Mouse (Mus musculus) kidney, embryonic 15.5 days (tissue): ENCODE results near the gene Lyg2. TPM values are rescaled to one million over a fixed set of nuclear protein-coding genes. Genes with fewer than 3 reads are reported as not detected.

Experiments used
- ATAC-seq: fragments of 200-750 bp; cut with Nextera tagmentation; replicated peaks from 2 replicates; pipeline ENCODE4 v1.8.0; 2017; ENCODE audit warnings: moderate TSS enrichment; ENCODE audit not compliant: low FRiP score
- H3K27ac ChIP-seq: fragments of 300-500 bp; sonication (generic); 2 replicates; pipeline ENCODE4 v1.5.1; 2015; ENCODE audit warnings: mild to moderate bottlenecking, inconsistent platforms
- H3K27me3 ChIP-seq: fragments of 300-500 bp; sonication (generic); 2 replicates; pipeline ENCODE4 v1.6.1; 2015; ENCODE audit warnings: inconsistent platforms
- H3K36me3 ChIP-seq: fragments of 300-500 bp; sonication (generic); 2 replicates; pipeline ENCODE4 v1.6.1; 2015; ENCODE audit warnings: inconsistent platforms
- H3K4me1 ChIP-seq: fragments of 300-500 bp; sonication (generic); 2 replicates; pipeline ENCODE4 v1.6.1; 2015; ENCODE audit warnings: inconsistent platforms
- H3K4me2 ChIP-seq: fragments of 300-500 bp; sonication (generic); 2 replicates; pipeline ENCODE4 v1.6.1; 2015; ENCODE audit warnings: moderate library complexity, mild to moderate bottlenecking, inconsistent platforms
- H3K4me3 ChIP-seq: fragments of 300-500 bp; sonication (generic); replicated peaks from 2 replicates; pipeline ENCODE4 v1.5.1; 2015; ENCODE audit warnings: mild to moderate bottlenecking, inconsistent platforms
- H3K9ac ChIP-seq: fragments of 300-500 bp; sonication (generic); 2 replicates; pipeline ENCODE4 v1.6.1; 2015; ENCODE audit warnings: mild to moderate bottlenecking, inconsistent platforms
- H3K9me3 ChIP-seq: fragments of 300-500 bp; sonication (generic); replicated peaks from 2 replicates; pipeline ENCODE4 v1.6.1; 2016; ENCODE audit warnings: inconsistent platforms
- WGBS: fragments of 180-500 bp; shearing (Covaris S2); methylation state at CpG from one replicate; pipeline ENCODE4 v1.1.7; 2015; ENCODE audit warnings: mixed read lengths; 5-methylcytosine and 5-hydroxymethylcytosine counted together
- polyA plus RNA-seq: library from polyadenylated mRNA; unstranded; fragments of >200 nt; fragmentation: Nextera tagmentation; extraction: Ambion mirVana; gene quantifications from 2 replicates; pipeline ENCODE4 v1.2.1, GENCODE M21; 2015

The Lyg2 gene
- polyA plus RNA-seq: not detected in 2 replicates

- H3K9me3 ChIP-seq: no peaks in the 10 kb centered on the region
- H3K27ac ChIP-seq: no peak within 1 kb of the TSS
- H3K4me3 ChIP-seq: no peak within 1 kb of the TSS
- no peak within 1 kb of the TSS for H3K4me2 ChIP-seq
- no peaks in the 10 kb centered on the region for H3K4me1 ChIP-seq
- WGBS: 72% methylated on average over 5 of the region's 5 CpGs
- no peak for ATAC-seq
- 0 out of 2 replicates have a peak, but pooled peaks cover 9% of the 10 kb centered on the region for H3K27me3 ChIP-seq
- H3K36me3 ChIP-seq: no peaks in the 10 kb centered on the region
- no peak within 1 kb of the TSS for H3K9ac ChIP-seq
These were observed at the start of gene Lyg2 for GRCm38 (mm10) chr1:37916393-37916792. TSS of gene Lyg2 (minus strand) at chr1:37916493.

- WGBS: 51% methylated on average over 10 of the region's 10 CpGs
- no peaks in the 10 kb centered on the region for H3K27me3 ChIP-seq
- no peaks in the 10 kb centered on the region for H3K36me3 ChIP-seq
- H3K9me3 ChIP-seq: no peaks in the 10 kb centered on the region
- H3K4me1 ChIP-seq: no peaks in the 10 kb centered on the region
- no peak overlapping the region for H3K4me3 ChIP-seq
- no peak overlapping the region for H3K4me2 ChIP-seq
- no peak overlapping the region for H3K27ac ChIP-seq
- H3K9ac ChIP-seq: no peak overlapping the region
- no peak for ATAC-seq
These were observed 49.3 kb upstream of the Lyg2 start for GRCm38 (mm10) chr1:37965571-37965970.

- no peak overlapping the region for H3K9ac ChIP-seq
- no peaks in the 10 kb centered on the region for H3K36me3 ChIP-seq
- ATAC-seq: no peak
- no peak overlapping the region for H3K4me2 ChIP-seq
- no peaks in the 10 kb centered on the region for H3K9me3 ChIP-seq
- WGBS: 76% methylated on average over 5 of the region's 5 CpGs
- no peak overlapping the region for H3K4me3 ChIP-seq
- H3K27ac ChIP-seq: no peak overlapping the region
- no peaks in the 10 kb centered on the region for H3K27me3 ChIP-seq
- H3K4me1 ChIP-seq: no peaks in the 10 kb centered on the region
These were observed 43.2 kb upstream of the Lyg2 start for GRCm38 (mm10) chr1:37959486-37959885.

GRCm38 (mm10) chr1:37958516-37958915, 42.2 kb upstream of the Lyg2 start:
- 71% methylated on average over 2 of the region's 2 CpGs for WGBS
- Histone ChIP-seq H3K9me3 (no peaks in the 10 kb centered on the region), H3K27ac (no peak overlapping the region), H3K4me1 (no peaks in the 10 kb centered on the region), H3K36me3 (no peaks in the 10 kb centered on the region), H3K4me2 (no peak overlapping the region), H3K4me3 (no peak overlapping the region), H3K27me3 (no peaks in the 10 kb centered on the region), H3K9ac (no peak overlapping the region)
- no peak for ATAC-seq

- H3K9ac ChIP-seq: no peak within 1 kb of the TSS
- H3K4me1 ChIP-seq: no peaks in the 10 kb centered on the region
- H3K4me2 ChIP-seq: no peak within 1 kb of the TSS
- no peaks in the 10 kb centered on the region for H3K27me3 ChIP-seq
- 85% methylated on average over 5 of the region's 5 CpGs for WGBS
- H3K27ac ChIP-seq: no peak within 1 kb of the TSS
- H3K4me3 ChIP-seq: no peak within 1 kb of the TSS
- no peak for ATAC-seq
- no peaks in the 10 kb centered on the region for H3K36me3 ChIP-seq
- no peaks in the 10 kb centered on the region for H3K9me3 ChIP-seq
These were observed 41.4 kb upstream of the Lyg2 start, which contains the start of gene Lyg1 for GRCm38 (mm10) chr1:37957659-37958058. TSS of gene Lyg1 (minus strand) at chr1:37957759.

- 35% methylated on average over 3 of the region's 3 CpGs for WGBS
- H3K36me3 ChIP-seq: no peaks in the 10 kb centered on the region
- ATAC-seq: 0 out of 2 replicates have a peak, but pooled peaks have one; percentile 12
- H3K27me3 ChIP-seq: no peaks in the 10 kb centered on the region
- H3K9me3 ChIP-seq: no peaks in the 10 kb centered on the region
- H3K4me1 ChIP-seq: no peaks in the 10 kb centered on the region
- no peak overlapping the region for H3K9ac ChIP-seq
- no peak overlapping the region for H3K4me2 ChIP-seq
- no peak overlapping the region for H3K4me3 ChIP-seq
- H3K27ac ChIP-seq: no peak overlapping the region
These were observed 40.6 kb upstream of the Lyg2 start for GRCm38 (mm10) chr1:37956690-37957431.

GRCm38 (mm10) chr1:37955251-37955650, 39.0 kb upstream of the Lyg2 start:
- H3K9me3 ChIP-seq: no peaks in the 10 kb centered on the region
- H3K27me3 ChIP-seq: no peaks in the 10 kb centered on the region
- ATAC-seq: no peak
- H3K4me3 ChIP-seq: no peak overlapping the region
- H3K9ac ChIP-seq: no peak overlapping the region
- no peaks in the 10 kb centered on the region for H3K4me1 ChIP-seq
- WGBS: 87% methylated on average over 2 of the region's 2 CpGs
- H3K36me3 ChIP-seq: no peaks in the 10 kb centered on the region
- H3K27ac ChIP-seq: no peak overlapping the region
- H3K4me2 ChIP-seq: no peak overlapping the region

- no peaks in the 10 kb centered on the region for H3K27me3 ChIP-seq
- WGBS: 83% methylated on average over 7 of the region's 7 CpGs
These were observed 38.5 kb upstream of the Lyg2 start for GRCm38 (mm10) chr1:37954786-37955185.

GRCm38 (mm10) chr1:37948906-37949305, 32.6 kb upstream of the Lyg2 start:
- Histone ChIP-seq H3K9ac (no peak overlapping the region), H3K9me3 (no peaks in the 10 kb centered on the region), H3K4me3 (no peak overlapping the region), H3K27ac (no peak overlapping the region), H3K36me3 (no peaks in the 10 kb centered on the region), H3K4me1 (no peaks in the 10 kb centered on the region), H3K27me3 (no peaks in the 10 kb centered on the region), H3K4me2 (no peak overlapping the region)
- no peak for ATAC-seq
- 80% methylated on average over 2 of the region's 2 CpGs for WGBS

More at GRCm38 (mm10) chr1:37954786-37955185, 38.5 kb upstream of the Lyg2 start:
- Histone ChIP-seq H3K27ac (no peak overlapping the region), H3K4me2 (no peak overlapping the region), H3K4me3 (no peak overlapping the region), H3K36me3 (no peaks in the 10 kb centered on the region), H3K4me1 (no peaks in the 10 kb centered on the region), H3K9me3 (no peaks in the 10 kb centered on the region), H3K9ac (no peak overlapping the region)
- ATAC-seq: no peak

GRCm38 (mm10) chr1:37931806-37932205, 15.5 kb upstream of the Lyg2 start:
- H3K9me3 ChIP-seq: no peaks in the 10 kb centered on the region
- no peak overlapping the region for H3K27ac ChIP-seq
- H3K4me3 ChIP-seq: no peak overlapping the region
- H3K27me3 ChIP-seq: no peaks in the 10 kb centered on the region
- no peak overlapping the region for H3K4me2 ChIP-seq
- ATAC-seq: 0 out of 2 replicates have a peak, but pooled peaks have one; percentile 43
- H3K9ac ChIP-seq: no peak overlapping the region
- no peaks in the 10 kb centered on the region for H3K4me1 ChIP-seq
- 17% methylated on average over 3 of the region's 3 CpGs for WGBS
- H3K36me3 ChIP-seq: no peaks in the 10 kb centered on the region

- Histone ChIP-seq H3K9ac (no peak overlapping the region), H3K36me3 (no peaks in the 10 kb centered on the region), H3K4me2 (no peak overlapping the region), H3K4me3 (no peak overlapping the region), H3K27me3 (no peaks in the 10 kb centered on the region), H3K9me3 (no peaks in the 10 kb centered on the region), H3K27ac (no peak overlapping the region), H3K4me1 (0 out of 2 replicates have a peak, but pooled peaks cover 3% of the 10 kb centered on the region)
- ATAC-seq: no peak
- WGBS: 86% methylated on average over 8 of the region's 8 CpGs
These were observed 9.7 kb upstream of the Lyg2 start for GRCm38 (mm10) chr1:37925971-37926370.

GRCm38 (mm10) chr1:37922536-37922935, 6.2 kb upstream of the Lyg2 start:
- Histone ChIP-seq H3K27me3 (no peaks in the 10 kb centered on the region), H3K27ac (no peak overlapping the region), H3K4me1 (0 out of 2 replicates have a peak, but pooled peaks cover 3% of the 10 kb centered on the region), H3K4me2 (no peak overlapping the region), H3K36me3 (no peaks in the 10 kb centered on the region), H3K4me3 (no peak overlapping the region), H3K9ac (no peak overlapping the region), H3K9me3 (no peaks in the 10 kb centered on the region)
- ATAC-seq: no peak
- WGBS: 35% methylated on average over 8 of the region's 8 CpGs
